Mouse (Mus musculus) G1E (cell line): ENCODE measurements around the gene Hsp90aa1. TPM values are rescaled to one million over a fixed set of nuclear protein-coding genes. Genes with fewer than 3 reads are reported as not detected.

ENCODE experiments used
- ATAC-seq: 2 replicates; pipeline ENCODE4 v1.8.0; 2016; ENCODE audit warnings: mild to moderate bottlenecking; ENCODE audit not compliant: insufficient number of reproducible peaks, poor library complexity, low FRiP score, severe bottlenecking; ENCODE audit errors: extremely low read depth
- DNase-seq: peaks from one replicate; pipeline ENCODE4 v3.0.0; 2012; ENCODE audit warnings: low spot score
- H3K27me3 ChIP-seq: 2 replicates; pipeline ENCODE4 v1.6.1; 2012; ENCODE audit warnings: mild to moderate bottlenecking, low read length, inconsistent platforms; ENCODE audit not compliant: insufficient read depth
- H3K36me3 ChIP-seq: replicated peaks from 2 replicates; pipeline ENCODE3; 2012; ENCODE audit warnings: mild to moderate bottlenecking, inconsistent platforms
- H3K4me1 ChIP-seq: 2 replicates; pipeline ENCODE4 v1.6.1; 2012; ENCODE audit warnings: low read depth, low read length, inconsistent platforms, mixed read lengths; ENCODE audit not compliant: insufficient read depth
- H3K4me3 ChIP-seq: 2 replicates; pipeline ENCODE4 v1.5.1; 2012; ENCODE audit warnings: low read depth, mild to moderate bottlenecking, inconsistent platforms, low read length, moderate library complexity, mixed read lengths
- H3K9me3 ChIP-seq: replicated peaks from 2 replicates; pipeline ENCODE4 v1.6.1; 2012; ENCODE audit warnings: inconsistent platforms
- CTCF ChIP-seq: IDR thresholded peaks from 2 replicates; pipeline ENCODE4 v1.5.1; 2012; ENCODE audit warnings: low read depth, low read length, inconsistent platforms, mixed read lengths
- GATA1 ChIP-seq: IDR thresholded peaks from 2 replicates; pipeline ENCODE4 v1.6.1; 2012; ENCODE audit warnings: borderline replicate concordance, low read length, inconsistent platforms, mixed read lengths
- GATA2 ChIP-seq: IDR thresholded peaks from 2 replicates; pipeline ENCODE4 v1.6.1; 2012; ENCODE audit warnings: low read depth, low read length, inconsistent platforms, borderline replicate concordance
- POLR2AphosphoS5 ChIP-seq: IDR thresholded peaks from 2 replicates; pipeline ENCODE4 v1.6.1; 2012; ENCODE audit warnings: low read depth, low read length, inconsistent platforms; ENCODE audit not compliant: insufficient replicate concordance
- TAL1 ChIP-seq: conservative IDR thresholded peaks from 2 replicates; pipeline ENCODE4 v1.6.1; 2012; ENCODE audit warnings: low read depth, low read length, inconsistent platforms, mixed read lengths
- polyA plus RNA-seq: library from polyadenylated mRNA; stranded (reverse); fragments of >175 nt; gene quantifications from 2 replicates; pipeline ENCODE4 v1.2.3, GENCODE M21; 2012
- total RNA-seq, 2 experiments: library from RNA; stranded (forward) in 1 of 2; stranded (reverse) in 1 of 2; fragments of 200-1000 nt in 1 of 2; fragments of >200 nt in 1 of 2; fragmentation: Nextera tagmentation in 1 of 2; gene quantifications; 2 replicates each; pipeline ENCODE4 v1.2.3; 2014 to 2017

The Hsp90aa1 gene
- total and polyA plus RNA-seq, 3 experiments: 458 to 2,418 (median 1,636) TPM

DNA sequence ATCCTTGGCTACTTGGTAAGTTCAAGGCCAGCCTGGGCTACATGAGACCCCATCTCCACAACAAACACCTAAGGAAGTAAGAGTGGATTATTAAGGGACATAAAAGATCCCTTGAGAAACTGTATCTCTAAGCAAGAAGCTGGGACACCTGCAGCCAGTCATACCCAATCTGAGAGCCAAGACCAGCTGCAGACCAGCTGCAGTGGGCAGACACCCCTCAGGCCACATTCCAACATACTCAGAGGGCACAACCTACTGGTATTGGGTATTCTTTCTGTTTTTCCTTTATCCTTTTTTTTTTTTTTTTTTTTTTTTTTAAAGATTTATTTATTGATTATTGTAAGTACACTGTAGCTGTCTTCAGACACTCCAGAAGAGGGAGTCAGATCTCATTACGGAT lies 18.9 kb downstream of the Hsp90aa1 start:
- TF ChIP-seq CTCF (no peak), GATA1 (no peak), GATA2 (no peak), TAL1 (no peak), POLR2AphosphoS5 (no peak)
- H3K9me3 ChIP-seq: no peaks in the 10 kb centered on the region
- no peak overlapping the region for H3K4me3 ChIP-seq
- H3K27me3 ChIP-seq: peaks cover 4% of the 10 kb centered on the region; the same call in 1 of the 2 replicates
- no peak for DNase-seq
- H3K36me3 ChIP-seq: peaks cover 43% of the 10 kb centered on the region
- H3K4me1 ChIP-seq: peaks cover 27% of the 10 kb centered on the region
- ATAC-seq: no peak

DNA sequence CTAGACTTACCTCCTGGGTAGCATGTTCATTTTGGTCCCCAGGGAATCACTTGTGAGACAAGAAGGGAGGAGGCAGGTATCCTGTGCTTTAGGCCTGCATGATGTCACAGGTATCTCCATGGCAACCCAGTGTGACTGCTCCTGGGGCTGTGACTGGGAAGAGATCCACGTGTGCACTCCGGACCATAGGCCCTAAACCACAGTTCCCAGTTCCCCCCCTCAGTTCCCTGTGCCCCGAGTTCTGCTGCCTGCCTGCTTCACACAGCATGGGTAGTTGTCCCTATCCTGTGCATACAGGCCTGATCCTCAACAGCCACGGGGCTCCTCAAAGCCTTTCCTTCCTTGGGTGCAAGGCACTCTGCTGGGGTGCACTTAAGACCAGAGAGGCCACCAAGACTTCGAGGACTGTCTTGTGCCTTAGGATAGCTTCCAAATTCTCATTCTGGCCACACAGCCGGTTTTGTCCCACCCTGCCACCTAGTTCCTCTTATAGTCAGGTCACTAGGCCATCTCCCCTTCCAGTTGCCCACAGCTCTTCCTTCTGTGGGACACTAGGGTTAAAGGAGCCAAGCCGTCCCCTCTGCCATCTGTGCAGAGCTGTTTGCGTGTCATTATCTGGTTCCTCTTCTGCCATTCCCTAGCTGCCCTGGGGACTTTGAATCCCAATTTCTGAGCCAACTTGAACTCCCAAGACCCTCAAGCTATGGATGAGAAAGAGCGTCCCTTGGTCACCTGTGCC lies 19.8 kb downstream of the Hsp90aa1 start, which contains the start of gene 1700001K19Rik:
TSS of gene 1700001K19Rik (minus strand) at position 59 of the 739 bp plus-strand sequence.
- DNase-seq (no peak), ATAC-seq (no peak)
- H3K27me3 ChIP-seq: peaks cover 6% of the 10 kb centered on the region; the same call in 1 of the 2 replicates
- no peaks in the 10 kb centered on the region for H3K9me3 ChIP-seq
- no peak within 1 kb of the TSS for H3K4me3 ChIP-seq
- H3K36me3 ChIP-seq: peaks cover 34% of the 10 kb centered on the region
- peaks cover 21% of the 10 kb centered on the region for H3K4me1 ChIP-seq
- no peak for TF ChIP-seq TAL1
- no peak for TF ChIP-seq POLR2AphosphoS5
- no peak for TF ChIP-seq GATA2
- no peak for TF ChIP-seq CTCF
- TF ChIP-seq GATA1: no peak

DNA sequence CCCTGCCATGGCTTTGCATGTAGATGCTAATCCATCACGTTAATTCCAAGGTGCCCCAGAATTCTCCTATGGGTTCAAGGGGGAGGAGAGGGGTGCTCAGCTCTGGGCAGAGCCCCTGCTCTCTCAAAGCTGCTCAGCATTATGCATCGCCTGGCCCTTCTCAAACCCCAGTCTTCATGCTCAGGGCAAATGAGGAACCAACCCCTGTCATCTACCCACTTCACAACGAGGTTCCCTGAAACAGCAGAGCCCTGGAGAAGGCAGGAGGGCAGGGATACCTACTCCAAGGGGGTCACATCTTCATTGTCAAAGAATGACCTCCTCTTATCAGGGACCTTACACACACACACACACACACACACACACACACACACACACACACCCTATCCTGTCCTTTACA lies 20.6 kb downstream of the Hsp90aa1 start:
- no peak for TF ChIP-seq CTCF
- TF ChIP-seq POLR2AphosphoS5: no peak
- no peak for TF ChIP-seq TAL1
- TF ChIP-seq GATA2: no peak
- no peak for TF ChIP-seq GATA1

DNA sequence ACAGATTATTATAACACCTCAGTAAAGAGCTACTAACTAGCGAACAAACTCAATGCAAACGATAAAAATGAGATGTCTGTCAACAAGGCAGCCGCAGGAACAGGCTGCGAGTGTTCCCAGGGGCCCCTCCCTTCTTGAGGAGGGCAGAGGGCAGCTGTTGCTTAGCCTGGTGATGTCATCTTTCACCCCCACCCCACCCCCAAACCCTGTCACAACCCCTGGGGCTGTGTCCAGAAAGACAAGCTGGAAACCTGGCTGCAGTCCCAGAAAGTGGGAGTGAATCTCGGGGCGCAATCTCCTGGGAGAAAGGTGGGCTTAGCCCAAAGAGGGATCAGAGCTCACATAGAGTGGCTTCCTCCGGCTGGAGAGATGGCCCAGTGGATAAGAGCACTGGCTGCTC lies 21.3 kb downstream of the Hsp90aa1 start:
- H3K4me1 ChIP-seq: peaks cover 25% of the 10 kb centered on the region
- no peak overlapping the region for H3K4me3 ChIP-seq
- no peak for DNase-seq

More for the DNA sequence above, 20.6 kb downstream of the Hsp90aa1 start:
- H3K9me3 ChIP-seq: no peaks in the 10 kb centered on the region
- H3K4me1 ChIP-seq: peaks cover 25% of the 10 kb centered on the region
- peaks cover 26% of the 10 kb centered on the region for H3K36me3 ChIP-seq
- H3K27me3 ChIP-seq: peaks cover 8% of the 10 kb centered on the region; the same call in 1 of the 2 replicates
- DNase-seq: no peak
- no peak overlapping the region for H3K4me3 ChIP-seq
- ATAC-seq: no peak

DNA sequence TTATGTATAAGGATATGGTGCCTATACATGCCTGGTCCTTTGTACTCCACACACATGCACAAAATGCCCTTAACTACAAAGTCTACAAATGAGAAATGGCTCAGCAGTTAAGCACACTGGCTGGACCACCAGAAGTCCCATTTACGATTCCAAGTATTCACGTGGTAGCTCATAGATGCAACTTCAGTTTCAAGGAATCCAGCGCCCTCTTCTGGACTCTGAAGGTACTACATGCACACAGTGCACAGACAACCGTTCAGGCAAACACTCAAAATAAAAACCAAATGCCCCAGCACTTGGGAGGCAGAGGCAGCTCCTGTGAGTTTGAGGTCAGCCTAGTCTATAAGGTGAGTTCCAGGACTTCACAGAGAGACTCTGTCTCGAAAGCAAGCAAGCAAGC lies 28.3 kb downstream of the Hsp90aa1 start:
- Histone ChIP-seq H3K4me1 (peaks cover 11% of the 10 kb centered on the region), H3K9me3 (no peaks in the 10 kb centered on the region), H3K4me3 (no peak overlapping the region), H3K27me3 (peaks cover 11% of the 10 kb centered on the region; the same call in 1 of the 2 replicates), H3K36me3 (peaks cover 18% of the 10 kb centered on the region)
- ATAC-seq: no peak
- DNase-seq: no peak
- TF ChIP-seq TAL1 (no peak), POLR2AphosphoS5 (no peak), GATA1 (no peak), GATA2 (no peak), CTCF (peak; percentile 92)

More for the DNA sequence above, 21.3 kb downstream of the Hsp90aa1 start:
- H3K36me3 ChIP-seq: peaks cover 19% of the 10 kb centered on the region
- H3K27me3 ChIP-seq: peaks cover 8% of the 10 kb centered on the region; the same call in 1 of the 2 replicates
- ATAC-seq: no peak
- no peaks in the 10 kb centered on the region for H3K9me3 ChIP-seq
- TF ChIP-seq CTCF (no peak), POLR2AphosphoS5 (no peak), GATA1 (no peak), GATA2 (no peak), TAL1 (no peak)

DNA sequence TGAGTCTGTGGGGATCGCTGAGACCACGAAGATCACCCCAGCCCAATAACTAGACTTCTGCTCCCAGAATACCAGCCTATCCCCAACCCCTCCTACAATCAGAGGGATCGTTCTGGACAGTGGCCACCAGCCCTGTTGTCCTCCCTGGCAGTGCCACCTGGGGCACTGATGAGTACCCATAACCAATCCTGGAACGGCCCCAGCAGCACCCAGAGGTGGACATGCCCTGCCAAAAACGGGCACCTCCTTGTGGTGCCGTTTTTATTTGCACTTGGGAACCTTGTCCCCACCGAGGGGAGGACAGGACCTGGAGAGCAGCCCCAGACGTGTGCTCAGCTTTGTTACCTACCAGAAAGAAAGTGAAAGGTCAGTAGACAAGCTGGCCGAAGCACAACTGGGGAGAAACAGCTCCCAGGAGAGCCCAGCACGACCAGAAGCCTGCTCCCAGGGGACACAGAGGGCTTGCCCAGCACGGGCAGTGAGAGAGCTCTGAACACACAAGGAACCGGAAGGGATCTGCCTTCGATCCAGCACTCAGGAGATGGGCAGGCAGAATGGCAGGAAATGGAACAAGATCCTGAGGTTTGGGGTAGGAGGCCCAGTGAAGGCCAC lies 35.0 kb downstream of the Hsp90aa1 start:
- no peak for TF ChIP-seq TAL1
- TF ChIP-seq POLR2AphosphoS5: no peak
- no peak for TF ChIP-seq CTCF
- no peak for TF ChIP-seq GATA2
- Histone ChIP-seq H3K9me3 (no peaks in the 10 kb centered on the region), H3K4me1 (no peaks in the 10 kb centered on the region; the same call in 1 of the 2 replicates), H3K27me3 (no peaks in the 10 kb centered on the region), H3K4me3 (no peak overlapping the region), H3K36me3 (peaks cover 84% of the 10 kb centered on the region)
- ATAC-seq (no peak), DNase-seq (no peak)
